Mouse (Mus musculus) lung, embryonic 15.5 days (tissue): ENCODE data around the gene Ntrk3. TPM values are rescaled to one million over a fixed set of nuclear protein-coding genes. Genes with fewer than 3 reads are reported as not detected.

Experiments used
- ATAC-seq: fragments of 200-750 bp; cut with Nextera tagmentation; 2 replicates; pipeline ENCODE4 v1.8.0; 2017; ENCODE audit warnings: moderate number of reproducible peaks, borderline replicate concordance; ENCODE audit not compliant: low FRiP score, low TSS enrichment; ENCODE audit errors: extremely low read depth
- H3K27ac ChIP-seq: fragments of 300-500 bp; sonication (generic); 2 replicates; pipeline ENCODE4 v1.5.1; 2015; ENCODE audit warnings: moderate library complexity, mild to moderate bottlenecking, inconsistent platforms
- H3K27me3 ChIP-seq: fragments of 300-500 bp; sonication (generic); 2 replicates; pipeline ENCODE4 v1.6.1; 2015; ENCODE audit warnings: inconsistent platforms
- H3K36me3 ChIP-seq: fragments of 300-500 bp; sonication (generic); 2 replicates; pipeline ENCODE4 v1.6.1; 2015; ENCODE audit warnings: inconsistent platforms
- H3K4me1 ChIP-seq: fragments of 300-500 bp; sonication (generic); 2 replicates; pipeline ENCODE4 v1.6.1; 2015; ENCODE audit warnings: inconsistent platforms
- H3K4me2 ChIP-seq: fragments of 300-500 bp; sonication (generic); 2 replicates; pipeline ENCODE4 v1.6.1; 2015; ENCODE audit warnings: inconsistent platforms, mild to moderate bottlenecking, moderate library complexity
- H3K4me3 ChIP-seq: fragments of 300-500 bp; sonication (generic); 2 replicates; pipeline ENCODE4 v1.5.1; 2015; ENCODE audit warnings: mild to moderate bottlenecking, inconsistent platforms
- H3K9ac ChIP-seq: fragments of 300-500 bp; sonication (generic); 2 replicates; pipeline ENCODE4 v1.6.1; 2015; ENCODE audit warnings: inconsistent platforms
- H3K9me3 ChIP-seq: fragments of 300-500 bp; sonication (generic); 2 replicates; pipeline ENCODE4 v1.6.1; 2016; ENCODE audit warnings: inconsistent platforms
- WGBS: fragments of 180-500 bp; shearing (Covaris S2); methylation state at CpG from one replicate; pipeline ENCODE4 v1.1.7; 2015; 5-methylcytosine and 5-hydroxymethylcytosine counted together
- polyA plus RNA-seq: library from polyadenylated mRNA; unstranded; fragments of >200 nt; fragmentation: Nextera tagmentation; extraction: Ambion mirVana; gene quantifications from 2 replicates; pipeline ENCODE4 v1.2.1, GENCODE M21; 2015

Gene Ntrk3
- polyA plus RNA-seq, 1 experiment from 2014 or later = 1.1 TPM

DNA sequence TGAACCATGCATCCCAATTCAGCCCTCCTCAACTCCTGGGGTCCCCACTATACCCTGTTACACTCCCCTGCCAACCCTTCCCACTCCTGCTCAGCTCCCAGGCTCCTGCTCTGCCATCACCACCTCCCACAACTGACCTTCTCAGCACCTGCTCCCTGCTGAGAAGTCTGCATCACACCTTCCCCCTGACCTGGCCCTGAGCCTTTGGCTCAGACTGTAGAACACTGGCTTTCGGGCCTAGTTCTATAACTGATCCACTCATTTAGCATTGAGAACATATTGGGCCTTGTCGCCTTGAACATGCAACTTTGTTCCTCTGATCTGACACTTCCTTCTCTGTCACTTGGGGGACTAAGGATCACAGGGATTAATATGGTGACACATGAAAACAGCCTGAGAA, 152.9 kb downstream of the Ntrk3 start:
- Histone ChIP-seq H3K9ac (no peak overlapping the region), H3K4me3 (no peak overlapping the region), H3K27me3 (peaks cover 57% of the 10 kb centered on the region), H3K4me2 (no peak overlapping the region), H3K9me3 (no peaks in the 10 kb centered on the region), H3K36me3 (no peaks in the 10 kb centered on the region), H3K27ac (no peak overlapping the region), H3K4me1 (no peaks in the 10 kb centered on the region)
- ATAC-seq = no peak
- 69% methylated on average over 2 of the region's 2 CpGs for WGBS

DNA sequence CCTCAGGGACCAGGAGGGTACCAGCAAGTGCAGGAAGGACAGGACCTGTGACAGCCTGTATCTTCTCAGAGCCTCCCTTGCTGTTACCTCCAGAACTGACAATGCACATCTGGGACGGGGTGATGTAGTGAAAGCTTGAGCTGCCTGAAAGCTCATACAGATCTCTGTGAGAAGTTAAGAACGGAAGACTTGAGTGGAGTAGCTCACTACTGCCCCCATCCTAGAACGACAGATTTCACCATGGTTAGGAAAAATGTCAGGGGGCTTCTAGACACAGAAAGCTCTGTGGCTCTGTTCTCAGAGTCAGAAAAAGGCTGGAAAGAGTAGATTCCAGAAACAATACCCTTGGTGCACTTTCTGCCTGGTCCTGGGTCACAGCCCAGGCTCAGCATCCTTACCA, 153.3 kb downstream of the Ntrk3 start:
- Histone ChIP-seq H3K27me3 (peaks cover 61% of the 10 kb centered on the region), H3K27ac (no peak overlapping the region), H3K9me3 (no peaks in the 10 kb centered on the region), H3K9ac (no peak overlapping the region), H3K4me2 (no peak overlapping the region), H3K4me3 (no peak overlapping the region), H3K4me1 (peaks cover under 1% of the 10 kb centered on the region; the same call in 1 of the 2 replicates), H3K36me3 (no peaks in the 10 kb centered on the region)
- WGBS = 7% methylated on average over 3 of the region's 3 CpGs
- no peak for ATAC-seq

DNA sequence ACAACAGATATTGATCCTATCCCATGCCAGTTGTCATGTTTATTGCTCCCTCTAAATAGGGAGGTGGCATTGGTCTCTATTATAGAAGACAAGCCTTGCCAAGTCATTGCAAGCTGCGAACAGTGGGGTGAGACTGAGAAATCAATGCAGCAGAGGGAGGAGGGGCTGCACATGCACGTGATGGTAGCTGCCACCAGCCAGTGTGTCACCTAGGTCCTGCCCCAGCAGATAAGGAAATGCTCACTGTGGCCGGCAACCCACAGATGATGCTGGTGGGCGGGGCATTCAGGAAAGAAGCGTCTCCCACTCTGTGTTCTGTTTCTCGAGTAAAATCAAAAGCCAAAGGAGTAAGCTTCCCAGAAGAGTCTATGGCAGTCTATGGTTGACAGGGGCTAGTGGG, 154.1 kb downstream of the Ntrk3 start:
- 33% methylated on average over 6 of the region's 6 CpGs for WGBS

DNA sequence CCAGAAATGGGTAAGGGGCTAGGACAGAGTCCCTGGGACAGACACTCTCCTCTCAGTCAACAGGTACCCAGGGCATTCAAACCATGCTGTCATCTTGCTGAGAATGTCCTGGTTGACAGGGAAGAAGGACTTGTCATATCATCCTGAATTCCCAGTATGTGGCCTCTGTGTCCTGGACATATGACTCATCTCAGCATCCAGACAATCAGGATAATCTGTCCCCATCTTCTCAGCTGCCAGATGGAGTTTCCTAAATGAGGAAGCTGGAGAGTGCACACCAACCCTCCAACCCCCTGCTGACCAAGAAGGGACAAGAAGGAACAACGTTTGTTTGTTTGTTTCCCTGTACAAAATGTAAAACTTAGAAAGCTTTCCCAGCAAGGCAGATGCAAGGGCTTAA, 156.5 kb downstream of the Ntrk3 start:
- no peak overlapping the region for H3K9ac ChIP-seq
- H3K36me3 ChIP-seq = no peaks in the 10 kb centered on the region
- no peak overlapping the region for H3K4me2 ChIP-seq
- peaks cover 18% of the 10 kb centered on the region for H3K4me1 ChIP-seq
- no peak overlapping the region for H3K4me3 ChIP-seq
- no peaks in the 10 kb centered on the region for H3K9me3 ChIP-seq
- H3K27ac ChIP-seq = no peak overlapping the region
- peaks cover 91% of the 10 kb centered on the region for H3K27me3 ChIP-seq
- 35% methylated on average over 1 of the region's 1 CpGs for WGBS
- ATAC-seq = no peak

More for the DNA sequence above, 154.1 kb downstream of the Ntrk3 start:
- Histone ChIP-seq H3K4me3 (no peak overlapping the region), H3K27ac (no peak overlapping the region), H3K36me3 (no peaks in the 10 kb centered on the region), H3K9ac (no peak overlapping the region), H3K9me3 (no peaks in the 10 kb centered on the region), H3K4me2 (no peak overlapping the region), H3K27me3 (peaks cover 69% of the 10 kb centered on the region), H3K4me1 (peaks cover 9% of the 10 kb centered on the region)
- ATAC-seq = no peak

DNA sequence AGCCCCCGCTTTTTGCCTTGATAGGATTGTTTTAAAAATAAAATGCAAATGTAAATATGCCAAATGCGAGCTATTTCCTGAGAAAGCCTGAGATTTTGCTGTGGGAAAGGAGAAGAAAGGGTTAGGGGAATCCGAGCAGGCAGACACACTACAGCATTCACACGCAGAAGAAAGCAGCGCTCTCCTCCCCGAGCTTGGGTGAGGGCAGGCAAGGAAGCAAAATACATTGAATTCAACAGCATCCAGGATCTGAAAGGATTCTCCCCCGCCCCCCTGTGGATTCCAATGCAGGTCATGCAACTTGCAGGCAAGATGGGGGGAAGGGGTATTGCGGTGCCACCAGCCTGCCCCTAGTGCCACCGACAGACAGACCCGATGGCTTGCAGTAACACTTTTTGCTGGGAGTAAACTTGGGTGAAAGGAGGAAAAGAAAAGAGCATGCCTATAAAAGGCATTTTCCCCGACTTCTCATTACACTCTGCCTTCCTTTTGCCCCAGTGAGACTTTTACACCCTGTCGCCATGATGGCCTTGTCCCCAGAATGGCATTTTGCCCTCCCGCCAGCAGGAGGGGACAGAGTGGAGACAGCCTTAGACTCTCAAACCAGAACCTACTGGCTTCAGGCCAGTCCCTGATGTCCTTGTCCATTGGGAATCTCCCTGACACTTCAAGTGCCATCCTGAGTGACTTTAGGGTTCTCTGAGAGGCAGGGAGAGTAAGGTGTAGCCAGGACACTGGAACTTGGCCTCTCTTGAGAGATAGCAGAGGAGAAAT, 158.2 kb downstream of the Ntrk3 start:
- Histone ChIP-seq H3K27me3 (peaks cover 98% of the 10 kb centered on the region), H3K4me2 (peak overlapping the region; percentile 85), H3K36me3 (no peaks in the 10 kb centered on the region), H3K9me3 (no peaks in the 10 kb centered on the region), H3K4me1 (peaks cover 18% of the 10 kb centered on the region), H3K27ac (no peak overlapping the region), H3K4me3 (peak overlapping the region; percentile 43; the same call in 1 of the 2 replicates), H3K9ac (no peak overlapping the region)
- ATAC-seq = no peak
- 4% methylated on average over 13 of the region's 13 CpGs for WGBS

DNA sequence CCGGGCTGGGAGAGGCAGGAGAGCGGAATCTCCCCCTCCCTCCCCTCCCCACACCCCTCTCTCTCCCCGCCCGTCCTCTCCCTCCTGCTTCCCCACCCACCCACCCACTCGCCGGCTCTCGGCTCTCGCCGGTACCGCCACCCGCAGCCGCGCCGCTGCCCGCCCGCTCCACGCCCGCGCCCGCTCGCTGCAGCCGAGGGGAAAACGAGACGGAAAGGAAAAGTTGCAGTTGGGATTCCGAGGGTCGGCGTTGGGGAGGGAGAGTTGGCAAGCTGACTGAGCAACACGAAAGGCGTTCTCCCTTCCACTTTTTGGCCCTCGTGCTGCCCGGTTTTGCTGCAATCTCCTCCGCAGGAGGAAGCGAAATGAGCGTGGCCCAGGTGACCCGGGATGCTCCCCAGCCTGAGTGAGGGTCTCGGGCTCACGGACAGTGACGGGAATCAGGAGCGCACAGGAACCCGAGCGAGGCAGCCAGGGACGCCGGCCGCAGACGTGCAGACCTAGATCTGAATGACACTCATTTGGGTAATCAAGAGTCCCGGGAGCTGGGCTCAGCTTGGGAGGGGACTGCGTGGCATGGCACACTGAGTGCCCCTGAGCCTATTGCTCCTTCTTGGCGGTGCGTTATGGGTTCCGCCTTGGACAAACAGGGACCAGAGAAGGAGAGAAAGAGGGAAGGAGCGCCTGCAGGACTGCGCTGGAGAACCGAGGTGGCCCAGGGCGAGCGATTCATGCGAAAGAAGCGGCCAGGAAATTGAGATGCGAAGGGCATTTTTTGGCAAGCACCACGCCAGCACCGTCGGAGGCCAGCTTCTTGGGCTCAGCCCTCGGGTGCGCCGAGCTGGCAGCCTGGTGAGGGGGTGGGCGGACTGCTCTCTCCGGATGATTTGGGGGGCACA, 159.1 kb downstream of the Ntrk3 start:
- ATAC-seq = no peak
- peak overlapping the region; percentile 43 for H3K4me3 ChIP-seq
- H3K9ac ChIP-seq = peak overlapping the region; percentile 24; the same call in 1 of the 2 replicates
- no peaks in the 10 kb centered on the region for H3K9me3 ChIP-seq
- H3K4me1 ChIP-seq = peaks cover 18% of the 10 kb centered on the region
- WGBS = 0% methylated on average over 44 of the region's 66 CpGs
- no peaks in the 10 kb centered on the region for H3K36me3 ChIP-seq
- H3K27ac ChIP-seq = no peak overlapping the region
- peaks cover 95% of the 10 kb centered on the region for H3K27me3 ChIP-seq
- peak overlapping the region; percentile 85 for H3K4me2 ChIP-seq

GRCm38 (mm10) chr7:78578111-78578460, 159.7 kb downstream of the Ntrk3 start:
- Histone ChIP-seq H3K36me3 (no peaks in the 10 kb centered on the region), H3K9me3 (no peaks in the 10 kb centered on the region), H3K4me2 (peak overlapping the region; percentile 85), H3K27me3 (peaks cover 92% of the 10 kb centered on the region), H3K27ac (no peak overlapping the region), H3K9ac (no peak overlapping the region), H3K4me3 (peak overlapping the region; percentile 43), H3K4me1 (peaks cover 18% of the 10 kb centered on the region)
- 0% methylated on average over 19 of the region's 23 CpGs for WGBS
- no peak for ATAC-seq

- Histone ChIP-seq H3K4me1 (peaks cover 18% of the 10 kb centered on the region), H3K9ac (no peak overlapping the region), H3K27ac (no peak overlapping the region), H3K4me3 (peak overlapping the region; percentile 43), H3K9me3 (no peaks in the 10 kb centered on the region), H3K36me3 (no peaks in the 10 kb centered on the region), H3K27me3 (peaks cover 90% of the 10 kb centered on the region), H3K4me2 (peak overlapping the region; percentile 85)
- ATAC-seq = peak; percentile 1; the same call in 1 of the 2 replicates
- WGBS = under 1% methylated on average over 49 of the region's 49 CpGs
Observed at GRCm38 (mm10) chr7:78577462-78578110, 160.2 kb downstream of the Ntrk3 start.

DNA sequence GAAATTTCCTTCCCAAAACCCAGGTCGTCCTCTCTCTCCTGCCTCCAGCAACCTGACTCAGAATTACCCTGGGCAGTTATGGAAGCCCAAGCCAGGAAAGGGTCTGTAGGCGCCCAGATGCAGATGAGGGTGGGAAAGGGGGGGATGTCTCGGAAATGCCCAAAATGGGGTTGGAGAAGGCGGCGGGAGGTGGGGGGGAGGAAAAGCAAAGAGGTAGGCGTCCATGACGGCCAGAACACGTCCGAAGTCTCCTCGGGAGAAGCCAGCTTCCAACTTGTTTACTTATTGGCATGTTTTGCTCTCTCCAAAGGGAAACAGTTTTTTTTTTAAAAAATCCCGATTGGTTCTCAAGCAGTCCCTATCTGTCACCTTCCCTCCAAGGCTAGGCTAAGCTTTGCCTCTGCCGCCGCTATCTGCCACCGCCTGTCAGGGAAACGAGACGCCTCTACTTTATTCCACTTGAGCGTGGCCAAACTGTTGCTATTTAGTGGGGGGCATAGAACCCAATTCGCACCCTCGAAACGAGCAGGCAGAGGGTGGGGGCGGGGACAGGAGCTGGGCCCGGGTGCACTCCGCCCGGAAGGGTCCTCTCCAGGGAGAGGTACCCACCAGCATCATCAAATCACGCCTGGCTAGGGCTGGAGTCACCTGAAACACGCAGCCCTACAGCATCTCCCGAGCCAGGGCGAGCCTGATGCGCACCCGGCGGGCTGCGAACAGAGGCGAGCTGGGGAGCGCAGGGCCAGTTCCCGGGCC, 160.9 kb downstream of the Ntrk3 start:
- Histone ChIP-seq H3K4me1 (peaks cover 18% of the 10 kb centered on the region), H3K4me3 (peak overlapping the region; percentile 43), H3K27ac (no peak overlapping the region), H3K36me3 (no peaks in the 10 kb centered on the region), H3K9ac (no peak overlapping the region), H3K27me3 (peaks cover 82% of the 10 kb centered on the region), H3K4me2 (peak overlapping the region; percentile 85), H3K9me3 (no peaks in the 10 kb centered on the region)
- WGBS = 3% methylated on average over 35 of the region's 35 CpGs
- peak; percentile 58; the same call in 1 of the 2 replicates for ATAC-seq

- Histone ChIP-seq H3K4me2 (no peak overlapping the region), H3K4me1 (peaks cover 18% of the 10 kb centered on the region), H3K9ac (no peak overlapping the region), H3K9me3 (no peaks in the 10 kb centered on the region), H3K36me3 (no peaks in the 10 kb centered on the region), H3K27ac (no peak overlapping the region), H3K4me3 (no peak overlapping the region), H3K27me3 (peaks cover 79% of the 10 kb centered on the region)
- no peak for ATAC-seq
- WGBS = 33% methylated on average over 5 of the region's 5 CpGs
Observed at GRCm38 (mm10) chr7:78576169-78576568, 161.6 kb downstream of the Ntrk3 start.

DNA sequence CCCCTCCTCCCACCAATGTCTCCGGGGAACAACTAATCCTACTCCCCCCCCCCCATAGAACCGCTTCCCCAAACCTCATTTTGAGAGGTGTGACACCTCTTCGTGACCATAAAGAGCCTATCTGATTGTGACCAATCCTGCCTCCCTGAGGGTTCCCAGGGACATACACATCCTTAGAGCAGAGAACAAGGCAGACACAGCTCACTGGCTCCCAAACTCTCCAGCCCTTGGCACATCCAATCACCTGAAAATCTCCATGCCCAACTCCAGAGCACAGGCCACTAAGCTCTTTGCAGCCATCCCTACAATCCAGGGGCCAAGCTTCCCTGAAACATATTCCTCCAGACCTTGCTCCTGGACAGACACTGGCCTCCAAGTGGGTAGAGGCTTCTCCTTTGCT, 162.3 kb downstream of the Ntrk3 start:
- H3K27ac ChIP-seq = no peak overlapping the region
- no peaks in the 10 kb centered on the region for H3K36me3 ChIP-seq
- H3K9me3 ChIP-seq = no peaks in the 10 kb centered on the region
- WGBS = 18% methylated on average over 3 of the region's 3 CpGs
- H3K9ac ChIP-seq = no peak overlapping the region
- no peak for ATAC-seq
- H3K4me1 ChIP-seq = peaks cover 18% of the 10 kb centered on the region
- H3K4me3 ChIP-seq = no peak overlapping the region
- H3K4me2 ChIP-seq = no peak overlapping the region
- H3K27me3 ChIP-seq = peaks cover 75% of the 10 kb centered on the region
